Mouse (Mus musculus) hindbrain, embryonic 10.5 days (tissue): ENCODE data around the gene Ahnak. TPM values are rescaled to one million over a fixed set of nuclear protein-coding genes. Genes with fewer than 3 reads are reported as not detected.
"Not testable (repeated sequence)": the region's sequence is repeated elsewhere in the genome, so short reads cannot be mapped to it uniquely, and the experiment has no call there.

Experiments
- DNase-seq: peaks from one replicate; pipeline ENCODE4 v3.0.0-alpha.2; 2017; ENCODE audit warnings: low spot score
- H3K27ac ChIP-seq: fragments of 300-500 bp; sonication (generic); 2 replicates; pipeline ENCODE4 v1.5.1; 2016; ENCODE audit warnings: mild to moderate bottlenecking, moderate library complexity
- H3K27me3 ChIP-seq: fragments of 300-500 bp; sonication (generic); 2 replicates; pipeline ENCODE4 v1.6.1; 2016; ENCODE audit warnings: mild to moderate bottlenecking; ENCODE audit not compliant: poor library complexity, insufficient read depth, severe bottlenecking
- H3K36me3 ChIP-seq: fragments of 300-500 bp; sonication (generic); 2 replicates; pipeline ENCODE4 v1.6.1; 2016; ENCODE audit warnings: mild to moderate bottlenecking, moderate library complexity
- H3K4me1 ChIP-seq: fragments of 300-500 bp; sonication (generic); replicated peaks from 2 replicates; pipeline ENCODE4 v1.6.1; 2016; ENCODE audit warnings: mild to moderate bottlenecking
- H3K4me3 ChIP-seq: fragments of 300-500 bp; sonication (generic); 2 replicates; pipeline ENCODE4 v1.5.1; 2016; ENCODE audit warnings: mild to moderate bottlenecking, moderate library complexity
- H3K9me3 ChIP-seq: fragments of 300-500 bp; sonication (generic); 2 replicates; pipeline ENCODE4 v1.6.1; 2016; ENCODE audit warnings: mild to moderate bottlenecking, moderate library complexity
- WGBS: fragments of 180-500 bp; shearing (Covaris S2); methylation state at CpG from one replicate; pipeline ENCODE4 v1.1.7; 2016; 5-methylcytosine and 5-hydroxymethylcytosine counted together
- polyA plus RNA-seq: library from polyadenylated mRNA; unstranded; fragments of >200 nt; fragmentation: Nextera tagmentation; extraction: Ambion mirVana; gene quantifications from 2 replicates; pipeline ENCODE4 v1.2.1, GENCODE M21; 2016

Ahnak gene
- polyA plus RNA-seq, 1 experiment from 2014 or later, result 8.1 TPM

DNA sequence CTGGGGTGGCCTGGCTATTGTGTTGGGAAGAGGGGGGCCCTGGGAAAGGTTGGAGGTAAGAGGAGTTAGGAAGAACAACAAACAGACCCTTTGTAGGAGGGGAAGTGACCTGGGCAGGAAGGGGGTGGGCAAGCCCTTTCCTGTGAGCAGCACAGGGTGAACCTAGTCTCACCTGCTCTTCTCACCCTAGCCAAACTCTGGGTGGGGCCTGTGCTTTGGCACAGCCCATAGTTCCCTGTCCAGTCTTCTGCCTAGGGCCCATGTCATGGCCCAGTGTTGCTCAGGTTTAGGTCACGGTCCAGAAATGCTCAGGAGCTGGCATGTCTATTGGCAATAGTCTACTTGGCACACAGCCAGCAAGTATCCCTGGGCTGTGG lies 118.3 kb downstream of the Ahnak start:
- Histone ChIP-seq H3K27ac (no peak overlapping the region), H3K27me3 (no peaks in the 10 kb centered on the region), H3K4me1 (peaks cover 18% of the 10 kb centered on the region), H3K9me3 (no peaks in the 10 kb centered on the region), H3K36me3 (0 out of 2 replicates have a peak, but pooled peaks cover 4% of the 10 kb centered on the region), H3K4me3 (no peak overlapping the region)
- 91% methylated on average over 1 of the region's 1 CpGs for WGBS
- DNase-seq, result no peak

DNA sequence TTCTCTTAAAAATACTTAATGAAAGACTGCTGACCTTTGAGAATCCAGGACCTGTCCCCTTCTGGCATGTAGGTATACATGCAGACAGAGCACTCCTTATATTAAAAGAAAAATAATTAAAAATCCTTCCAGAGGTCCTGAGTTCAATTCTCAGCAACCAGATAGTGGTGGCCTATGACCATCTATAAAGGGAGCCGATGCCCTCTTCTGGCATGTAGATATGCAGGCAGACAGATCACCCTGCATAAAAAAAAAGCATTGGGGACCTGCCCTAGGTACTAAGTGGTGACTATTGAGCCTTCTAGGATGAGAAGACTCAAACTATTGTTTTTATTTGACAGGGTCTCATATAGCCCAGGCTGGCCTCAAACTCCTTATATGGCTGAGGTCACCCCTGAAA lies 119.5 kb downstream of the Ahnak start:
- DNase-seq, result no peak
- no peaks in the 10 kb centered on the region for H3K9me3 ChIP-seq
- 81% methylated on average over 1 of the region's 1 CpGs for WGBS

DNA sequence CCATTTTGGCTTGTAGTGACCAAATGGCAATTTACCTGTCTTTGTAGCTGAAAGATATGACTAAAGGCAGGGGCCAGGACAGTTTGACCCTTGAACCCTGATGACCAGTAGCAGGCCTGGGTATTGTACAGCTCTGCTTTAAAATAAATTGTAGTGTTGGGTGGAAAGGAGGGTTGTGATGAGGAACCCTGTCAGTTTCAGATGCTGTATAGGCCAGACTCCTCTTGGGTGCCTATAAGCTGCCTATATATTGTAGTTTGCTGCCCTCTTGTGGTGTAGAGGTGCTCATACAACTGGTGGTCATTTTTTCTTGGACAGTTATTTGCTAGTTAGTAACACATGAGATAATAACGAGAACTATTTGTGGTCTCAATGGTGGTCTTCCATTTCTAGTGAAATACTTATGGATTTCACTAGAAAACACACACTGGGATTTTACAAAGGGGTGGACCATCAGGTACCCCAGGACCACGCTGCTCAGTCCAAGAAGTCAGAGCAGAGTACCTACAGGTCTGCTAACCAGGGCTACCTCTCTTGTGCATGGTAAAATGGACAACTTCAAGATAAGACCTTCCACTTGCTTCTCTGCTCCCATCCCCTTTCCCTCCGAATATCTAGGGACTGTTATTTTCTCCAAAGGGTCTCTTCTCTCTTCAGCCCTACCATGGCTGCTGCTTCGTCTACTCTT lies 121.2 kb downstream of the Ahnak start:
- Histone ChIP-seq H3K9me3 (no peaks in the 10 kb centered on the region), H3K27me3 (no peaks in the 10 kb centered on the region), H3K27ac (no peak overlapping the region), H3K4me3 (no peak overlapping the region), H3K36me3 (peaks cover 19% of the 10 kb centered on the region; the same call in 1 of the 2 replicates), H3K4me1 (peaks cover 16% of the 10 kb centered on the region)
- peak; percentile 28 for DNase-seq
- WGBS, result 53% methylated on average over 4 of the region's 4 CpGs

More for the DNA sequence above, 119.5 kb downstream of the Ahnak start:
- H3K27me3 ChIP-seq, result no peaks in the 10 kb centered on the region
- peaks cover 18% of the 10 kb centered on the region for H3K4me1 ChIP-seq
- no peak overlapping the region for H3K4me3 ChIP-seq
- H3K27ac ChIP-seq, result no peak overlapping the region
- H3K36me3 ChIP-seq, result peaks cover 13% of the 10 kb centered on the region; the same call in 1 of the 2 replicates

- WGBS, result 81% methylated on average over 8 of the region's 8 CpGs
- DNase-seq, result no peak
Observed at GRCm38 (mm10) chr19:9112043-9112442, 123.0 kb downstream of the Ahnak start.

DNA sequence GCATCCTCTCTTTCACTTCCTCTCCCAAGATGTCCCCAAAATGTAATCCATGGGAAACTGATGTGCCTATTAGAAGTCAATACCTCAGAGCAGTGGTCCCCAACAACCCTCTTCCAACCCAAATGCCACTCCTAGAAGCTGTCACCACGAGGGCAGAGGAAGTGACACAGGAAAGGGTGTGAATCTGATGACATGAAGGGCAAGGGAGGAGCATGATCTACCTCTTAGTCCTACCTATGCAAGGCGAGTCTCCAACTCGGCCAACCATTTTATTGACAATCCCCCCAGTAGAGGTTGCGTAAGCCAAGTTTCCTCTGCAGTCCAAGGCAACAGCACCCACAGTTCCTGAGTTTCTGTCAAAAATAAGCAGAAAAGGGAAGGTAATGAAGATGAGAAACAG lies 127.2 kb downstream of the Ahnak start:
- Histone ChIP-seq H3K4me1 (no peaks in the 10 kb centered on the region), H3K27ac (no peak overlapping the region), H3K9me3 (no peaks in the 10 kb centered on the region), H3K4me3 (no peak overlapping the region), H3K27me3 (no peaks in the 10 kb centered on the region), H3K36me3 (peaks cover 28% of the 10 kb centered on the region; the same call in 1 of the 2 replicates)
- 84% methylated on average over 4 of the region's 4 CpGs for WGBS
- no peak for DNase-seq

More at GRCm38 (mm10) chr19:9112043-9112442, 123.0 kb downstream of the Ahnak start:
- H3K4me3 ChIP-seq, result no peak overlapping the region
- no peaks in the 10 kb centered on the region for H3K9me3 ChIP-seq
- peaks cover 28% of the 10 kb centered on the region; the same call in 1 of the 2 replicates for H3K36me3 ChIP-seq
- no peak overlapping the region for H3K27ac ChIP-seq
- H3K27me3 ChIP-seq, result no peaks in the 10 kb centered on the region
- peaks cover 6% of the 10 kb centered on the region; the same call in 1 of the 2 replicates for H3K4me1 ChIP-seq

DNA sequence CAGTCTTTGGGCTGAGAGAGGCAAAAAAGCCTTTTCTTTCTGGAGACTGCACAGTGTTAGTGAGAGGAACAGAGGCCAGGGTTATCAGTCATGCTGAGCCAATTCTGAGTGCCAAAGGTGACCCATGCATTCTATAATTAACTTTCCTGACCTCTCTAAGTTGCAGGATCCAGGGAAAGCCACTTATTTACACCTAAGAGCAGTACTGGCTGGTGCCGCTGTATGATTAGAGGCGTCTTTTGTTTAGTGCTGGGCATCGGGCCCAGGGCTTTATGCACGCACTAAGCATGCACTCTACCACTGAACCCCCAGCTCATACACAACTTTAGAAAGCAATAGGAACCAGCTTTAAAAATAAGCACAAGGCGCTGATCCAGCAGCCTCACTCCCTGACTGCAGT lies 128.2 kb downstream of the Ahnak start:
- Histone ChIP-seq H3K27ac (no peak overlapping the region), H3K36me3 (peaks cover 25% of the 10 kb centered on the region; the same call in 1 of the 2 replicates), H3K4me3 (no peak overlapping the region), H3K27me3 (no peaks in the 10 kb centered on the region), H3K9me3 (no peaks in the 10 kb centered on the region), H3K4me1 (no peaks in the 10 kb centered on the region)
- WGBS, result 90% methylated on average over 5 of the region's 5 CpGs
- no peak for DNase-seq

DNA sequence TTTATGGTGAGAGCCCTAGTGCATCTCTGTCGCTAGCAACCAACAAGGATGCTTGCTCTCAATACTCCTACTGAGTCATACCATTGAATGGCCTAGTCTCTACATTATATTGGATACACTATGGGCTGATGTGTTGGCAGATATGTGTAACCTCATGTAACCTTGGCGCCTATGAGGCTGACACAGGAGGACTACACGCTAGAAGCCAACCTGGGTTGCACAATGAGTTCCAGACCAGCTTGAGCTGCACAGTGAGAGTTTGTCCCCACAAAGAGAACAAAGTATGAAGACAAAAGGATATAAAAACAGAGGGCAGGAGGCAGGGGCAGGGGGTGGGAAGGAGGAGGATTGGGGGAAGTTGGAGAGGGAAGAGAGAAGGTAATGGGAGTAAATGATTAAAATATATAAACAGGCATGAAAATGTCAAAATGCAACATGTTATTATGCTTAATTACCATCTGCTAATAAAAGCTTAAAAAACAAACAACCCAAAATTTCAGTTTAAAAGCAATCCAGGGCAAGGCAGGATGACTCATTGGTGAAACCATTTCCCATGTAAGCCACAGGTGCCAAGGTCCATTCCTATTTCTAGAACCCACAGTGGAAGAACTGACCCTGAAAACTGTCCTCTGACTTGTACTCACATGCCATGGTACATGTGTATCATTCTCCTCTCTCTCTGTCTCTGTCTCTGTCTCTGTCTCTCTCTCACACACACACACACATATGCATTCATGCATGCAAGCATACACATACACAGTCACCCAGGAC lies 130.8 kb downstream of the Ahnak start:
- no peaks in the 10 kb centered on the region for H3K9me3 ChIP-seq
- H3K27ac ChIP-seq, result no peak overlapping the region
- no peaks in the 10 kb centered on the region for H3K27me3 ChIP-seq
- H3K36me3 ChIP-seq, result peaks cover 9% of the 10 kb centered on the region; the same call in 1 of the 2 replicates
- H3K4me1 ChIP-seq, result no peaks in the 10 kb centered on the region
- WGBS, result 90% methylated on average over 3 of the region's 3 CpGs
- no peak for DNase-seq
- H3K4me3 ChIP-seq, result no peak overlapping the region

DNA sequence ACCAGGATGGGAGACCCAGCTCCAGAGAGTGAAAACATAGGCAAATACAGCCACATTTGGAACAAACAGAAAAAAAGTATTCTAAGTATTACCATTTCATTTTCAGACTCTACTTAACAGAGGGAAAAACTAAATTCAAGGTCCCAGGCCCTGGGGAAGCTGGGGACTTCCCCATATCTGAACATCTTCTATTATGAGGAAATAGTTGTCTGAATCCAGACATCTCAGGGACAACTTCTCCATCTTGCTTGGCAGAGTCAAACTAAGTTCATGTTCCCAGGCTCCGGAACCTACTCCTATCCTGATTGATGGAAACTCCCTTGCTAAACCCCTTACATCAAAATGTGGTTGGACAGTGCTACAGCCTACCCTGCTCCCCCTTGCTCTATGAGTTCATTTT lies 133.3 kb downstream of the Ahnak start:
- Histone ChIP-seq H3K4me1 (no peaks in the 10 kb centered on the region), H3K4me3 (no peak overlapping the region), H3K27me3 (no peaks in the 10 kb centered on the region), H3K36me3 (peaks cover 7% of the 10 kb centered on the region; the same call in 1 of the 2 replicates), H3K9me3 (no peaks in the 10 kb centered on the region), H3K27ac (no peak overlapping the region)
- WGBS, result 100% methylated on average over 1 of the region's 1 CpGs
- no peak for DNase-seq

DNA sequence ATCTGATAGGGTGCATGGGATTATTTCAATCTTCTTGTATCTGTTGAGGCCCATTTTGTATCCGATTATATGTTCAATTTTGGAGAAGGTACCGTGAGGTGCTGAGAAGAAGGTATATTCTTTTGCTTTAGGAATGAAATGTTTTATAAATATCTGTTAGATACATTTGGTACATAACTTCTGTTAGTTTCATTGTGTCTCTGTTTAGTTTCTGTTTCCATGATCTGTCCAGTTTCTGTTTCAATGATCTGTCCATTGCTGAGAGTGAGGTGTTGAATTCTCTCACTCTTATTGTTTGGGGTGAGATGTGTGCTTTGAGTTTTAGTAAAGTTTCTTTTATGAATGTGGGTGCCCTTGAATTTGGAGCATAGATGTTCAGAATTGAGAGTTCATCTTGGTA lies 134.9 kb downstream of the Ahnak start:
- H3K27me3 ChIP-seq, H3K4me1 ChIP-seq, H3K27ac ChIP-seq, H3K9me3 ChIP-seq, H3K4me3 ChIP-seq, DNase-seq: not testable (repeated sequence)
- H3K36me3 ChIP-seq, result peaks cover 16% of the 10 kb centered on the region
- WGBS, result 90% methylated on average over 2 of the region's 2 CpGs

Other genes starting within 250 kb of the Ahnak start
- gene 1700092M07Rik, start 248.6 kb upstream of the Ahnak start, polyA plus RNA-seq, result 2.8 and 2.9 TPM in 2 replicates
- 95.6 and 106 TPM in 2 replicates for gene Stx5a, start 247.9 kb upstream of the Ahnak start, polyA plus RNA-seq
- 233 and 249 TPM in 2 replicates for gene Nxf1, start 232.2 kb upstream of the Ahnak start, polyA plus RNA-seq
- gene Tmem223, start 218.3 kb upstream of the Ahnak start, polyA plus RNA-seq, result 185 and 220 TPM in 2 replicates
- gene Tmem179b, start 214.8 kb upstream of the Ahnak start, polyA plus RNA-seq, result 51.7 and 54.4 TPM in 2 replicates
- gene Taf6l, start 202.9 kb upstream of the Ahnak start, polyA plus RNA-seq, result 43.8 and 44.2 TPM in 2 replicates
- 189 and 194 TPM in 2 replicates for gene Polr2g, start 190.7 kb upstream of the Ahnak start, polyA plus RNA-seq
- gene Zbtb3, start 186.7 kb upstream of the Ahnak start, polyA plus RNA-seq, result 7.2 and 8.3 TPM in 2 replicates
- gene Ttc9c, start 170.0 kb upstream of the Ahnak start, polyA plus RNA-seq, result 52.0 and 67.5 TPM in 2 replicates
- gene Hnrnpul2, start 169.3 kb upstream of the Ahnak start, polyA plus RNA-seq, result 4.1 and 4.5 TPM in 2 replicates
- gene AC129217.1, start 159.5 kb upstream of the Ahnak start, polyA plus RNA-seq, result 0.31 TPM in 1 of 2 replicates, not detected in the other
- gene Bscl2, start 151.8 kb upstream of the Ahnak start, polyA plus RNA-seq, result 55.8 and 64.3 TPM in 2 replicates
- gene Gng3, start 150.1 kb upstream of the Ahnak start, polyA plus RNA-seq, result 66.7 and 140 TPM in 2 replicates
- 0.44 and 0.47 TPM in 2 replicates for gene Lrrn4cl, start 138.5 kb upstream of the Ahnak start, polyA plus RNA-seq
- gene Ubxn1, start 117.8 kb upstream of the Ahnak start, polyA plus RNA-seq, result 201 and 202 TPM in 2 replicates
- gene Uqcc3, start 108.4 kb upstream of the Ahnak start, polyA plus RNA-seq, result 57.9 and 62.5 TPM in 2 replicates
- gene Lbhd1, start 105.6 kb upstream of the Ahnak start, polyA plus RNA-seq, result 111 and 112 TPM in 2 replicates
- gene Gm49403, start 105.4 kb upstream of the Ahnak start, polyA plus RNA-seq, result not detected in 2 replicates
- 139 and 159 TPM in 2 replicates for gene 1810009A15Rik, start 100.4 kb upstream of the Ahnak start, polyA plus RNA-seq
- 0.22 TPM in 1 of 2 replicates, not detected in the other for gene Gm49416, start 100.4 kb upstream of the Ahnak start, polyA plus RNA-seq
- gene Ints5, start 96.3 kb upstream of the Ahnak start, polyA plus RNA-seq, result 56.4 and 60.3 TPM in 2 replicates
- gene Ganab, start 91.2 kb upstream of the Ahnak start, polyA plus RNA-seq, result 113 and 125 TPM in 2 replicates
- 63.1 and 78.0 TPM in 2 replicates for gene B3gat3, start 68.9 kb upstream of the Ahnak start, polyA plus RNA-seq
- 3.4 and 4.2 TPM in 2 replicates for gene Rom1, start 59.9 kb upstream of the Ahnak start, polyA plus RNA-seq
- gene Eml3, start 59.7 kb upstream of the Ahnak start, polyA plus RNA-seq, result 21.3 and 24.9 TPM in 2 replicates
- 178 and 184 TPM in 2 replicates for gene Mta2, start 47.4 kb upstream of the Ahnak start, polyA plus RNA-seq
- 39.3 and 41.2 TPM in 2 replicates for gene Tut1, start 35.4 kb upstream of the Ahnak start, polyA plus RNA-seq
- gene Eef1g, start 22.2 kb upstream of the Ahnak start, polyA plus RNA-seq, result 402 and 497 TPM in 2 replicates
- not detected in 2 replicates for gene Scgb1a1, start 98.7 kb downstream of the Ahnak start, polyA plus RNA-seq
- 12.9 and 15.3 TPM in 2 replicates for gene Asrgl1, start 146.4 kb downstream of the Ahnak start, polyA plus RNA-seq